Mouse (Mus musculus) heart, adult 2 months (tissue): Measurements from ENCODE around the gene Gsdme.

Experiments used
- CTCF ChIP-seq: fragments of 200-600 bp; IDR thresholded peaks from 2 replicates; pipeline ENCODE4 v1.8.1; 2022; ENCODE audit warnings: antibody characterized with exemption, mild to moderate bottlenecking, moderate library complexity
- POLR2A ChIP-seq: fragments of 200-500 bp; IDR thresholded peaks from 2 replicates; pipeline ENCODE4 v1.6.1; 2011; ENCODE audit warnings: mild to moderate bottlenecking, low read depth, low read length, control low read depth; ENCODE audit not compliant: insufficient read depth

- TF ChIP-seq CTCF (no peak), POLR2A (no peak)
Measured at GRCm38 (mm10) chr6:50300622-50301021, 37.0 kb upstream of the Gsdme start.
